Mouse (Mus musculus): ENCODE results near the gene Mdm2. TPM values are rescaled to one million over a fixed set of nuclear protein-coding genes. Genes with fewer than 3 reads are reported as not detected.
A peak's percentile ranks its signal among the peaks of the same experiment; 100 is the strongest.
"Not testable (repeated sequence)": the region's sequence is repeated elsewhere in the genome, so short reads cannot be mapped to it uniquely, and the experiment has no call there.

Gene Mdm2
- 57.9 and 59.7 TPM in 2 replicates for polyA plus RNA-seq (2016; fragmentation: Nextera tagmentation; extraction: Ambion mirVana)

- peak; percentile 86 for ATAC-seq (ENCODE audit: insufficient number of reproducible peaks, insufficient read depth, low FRiP score, low TSS enrichment, low read depth)
- H3K4me3 ChIP-seq (replicated peaks): peak within 1 kb of the TSS; percentile 82
- under 1% methylated on average over 50 of the region's 52 CpGs for WGBS
- H3K4me1 ChIP-seq (replicated peaks): peaks cover 10% of the 10 kb centered on the region
- peak within 1 kb of the TSS; percentile 76 for H3K4me2 ChIP-seq
- no peaks in the 10 kb centered on the region for H3K27me3 ChIP-seq
- peaks cover 25% of the 10 kb centered on the region for H3K36me3 ChIP-seq
- H3K27ac ChIP-seq: peak within 1 kb of the TSS; percentile 97
- H3K9me3 ChIP-seq: no peaks in the 10 kb centered on the region
- H3K9ac ChIP-seq (replicated peaks): peak within 1 kb of the TSS; percentile 97
Observed at GRCm38 (mm10) chr10:117710604-117711141, at the start of gene Mdm2. Gene Mdm2, minus strand, starts transcription at chr10:117710758.

- no peak overlapping the region for H3K9ac ChIP-seq (replicated peaks)
- peaks cover 96% of the 10 kb centered on the region for H3K36me3 ChIP-seq
- WGBS: 94% methylated on average over 10 of the region's 10 CpGs
- H3K4me3 ChIP-seq (replicated peaks): no peak overlapping the region
- no peak for ATAC-seq (ENCODE audit: insufficient number of reproducible peaks, insufficient read depth, low FRiP score, low TSS enrichment, low read depth)
- H3K27ac ChIP-seq: no peak overlapping the region
- H3K4me2 ChIP-seq: no peak overlapping the region
- H3K9me3 ChIP-seq: no peaks in the 10 kb centered on the region
- no peaks in the 10 kb centered on the region for H3K4me1 ChIP-seq (replicated peaks)
- no peaks in the 10 kb centered on the region for H3K27me3 ChIP-seq
Observed at GRCm38 (mm10) chr10:117759844-117760630, 49.5 kb upstream of the Mdm2 start.

GRCm38 (mm10) chr10:117758749-117759727, 48.5 kb upstream of the Mdm2 start:
- H3K4me2 ChIP-seq: no peak overlapping the region
- no peaks in the 10 kb centered on the region for H3K27me3 ChIP-seq
- WGBS: 91% methylated on average over 18 of the region's 18 CpGs
- peaks cover 97% of the 10 kb centered on the region for H3K36me3 ChIP-seq
- H3K9ac ChIP-seq (replicated peaks): no peak overlapping the region
- H3K4me1 ChIP-seq (replicated peaks): no peaks in the 10 kb centered on the region
- no peak overlapping the region for H3K4me3 ChIP-seq (replicated peaks)
- ATAC-seq (ENCODE audit: insufficient number of reproducible peaks, insufficient read depth, low FRiP score, low TSS enrichment, low read depth): no peak
- H3K27ac ChIP-seq: no peak overlapping the region
- H3K9me3 ChIP-seq: no peaks in the 10 kb centered on the region

- WGBS: 97% methylated on average over 3 of the region's 3 CpGs
- not testable (repeated sequence) for H3K27me3 ChIP-seq
- H3K36me3 ChIP-seq: peaks cover 92% of the 10 kb centered on the region
Observed at GRCm38 (mm10) chr10:117758344-117758743, 47.8 kb upstream of the Mdm2 start.

GRCm38 (mm10) chr10:117757796-117758342, 47.3 kb upstream of the Mdm2 start:
- no peak overlapping the region for H3K4me3 ChIP-seq (replicated peaks)
- no peaks in the 10 kb centered on the region for H3K4me1 ChIP-seq (replicated peaks)
- no peak overlapping the region for H3K27ac ChIP-seq
- H3K9me3 ChIP-seq: no peaks in the 10 kb centered on the region
- no peak for ATAC-seq (ENCODE audit: insufficient number of reproducible peaks, insufficient read depth, low FRiP score, low TSS enrichment, low read depth)
- WGBS: 94% methylated on average over 7 of the region's 7 CpGs
- H3K36me3 ChIP-seq: peaks cover 93% of the 10 kb centered on the region
- no peaks in the 10 kb centered on the region for H3K27me3 ChIP-seq
- H3K4me2 ChIP-seq: no peak overlapping the region
- H3K9ac ChIP-seq (replicated peaks): no peak overlapping the region

More at GRCm38 (mm10) chr10:117758344-117758743, 47.8 kb upstream of the Mdm2 start:
- not testable (repeated sequence) for H3K27ac ChIP-seq; H3K4me2 ChIP-seq; ATAC-seq (ENCODE audit: insufficient number of reproducible peaks, insufficient read depth, low FRiP score, low TSS enrichment, low read depth); H3K9me3 ChIP-seq; H3K4me3 ChIP-seq (replicated peaks); H3K9ac ChIP-seq (replicated peaks); H3K4me1 ChIP-seq (replicated peaks)

- Histone ChIP-seq H3K9ac (replicated peaks) (no peak overlapping the region), H3K4me2 (no peak overlapping the region), H3K4me3 (replicated peaks) (no peak overlapping the region), H3K36me3 (peaks cover 93% of the 10 kb centered on the region), H3K27ac (no peak overlapping the region), H3K4me1 (replicated peaks) (no peaks in the 10 kb centered on the region), H3K27me3 (no peaks in the 10 kb centered on the region), H3K9me3 (no peaks in the 10 kb centered on the region)
- no peak for ATAC-seq (ENCODE audit: insufficient number of reproducible peaks, insufficient read depth, low FRiP score, low TSS enrichment, low read depth)
- 97% methylated on average over 1 of the region's 1 CpGs for WGBS
Observed at GRCm38 (mm10) chr10:117757259-117757658, 46.7 kb upstream of the Mdm2 start.

- Histone ChIP-seq H3K4me1 (replicated peaks) (no peaks in the 10 kb centered on the region), H3K27me3 (no peaks in the 10 kb centered on the region), H3K9ac (replicated peaks) (no peak overlapping the region), H3K4me2 (no peak overlapping the region), H3K27ac (no peak overlapping the region), H3K9me3 (no peaks in the 10 kb centered on the region), H3K4me3 (replicated peaks) (no peak overlapping the region), H3K36me3 (peaks cover 93% of the 10 kb centered on the region)
- no peak for ATAC-seq (ENCODE audit: insufficient number of reproducible peaks, insufficient read depth, low FRiP score, low TSS enrichment, low read depth)
- 89% methylated on average over 5 of the region's 5 CpGs for WGBS
Observed at GRCm38 (mm10) chr10:117756784-117757183, 46.2 kb upstream of the Mdm2 start.

GRCm38 (mm10) chr10:117755799-117756467, 45.4 kb upstream of the Mdm2 start:
- WGBS: 93% methylated on average over 11 of the region's 11 CpGs
- Histone ChIP-seq H3K4me1 (replicated peaks) (no peaks in the 10 kb centered on the region), H3K4me3 (replicated peaks) (no peak overlapping the region), H3K27me3 (no peaks in the 10 kb centered on the region), H3K27ac (no peak overlapping the region), H3K9ac (replicated peaks) (no peak overlapping the region), H3K36me3 (peaks cover 93% of the 10 kb centered on the region), H3K4me2 (no peak overlapping the region), H3K9me3 (no peaks in the 10 kb centered on the region)
- ATAC-seq (ENCODE audit: insufficient number of reproducible peaks, insufficient read depth, low FRiP score, low TSS enrichment, low read depth): no peak

- 91% methylated on average over 13 of the region's 13 CpGs for WGBS
Observed at GRCm38 (mm10) chr10:117755086-117755798, 44.7 kb upstream of the Mdm2 start.

GRCm38 (mm10) chr10:117754609-117754940, 44.0 kb upstream of the Mdm2 start:
- ATAC-seq (ENCODE audit: insufficient number of reproducible peaks, insufficient read depth, low FRiP score, low TSS enrichment, low read depth): no peak
- no peaks in the 10 kb centered on the region for H3K27me3 ChIP-seq
- 97% methylated on average over 7 of the region's 7 CpGs for whole genome bisulfite sequencing

More at GRCm38 (mm10) chr10:117755086-117755798, 44.7 kb upstream of the Mdm2 start:
- H3K4me1 ChIP-seq (replicated peaks): no peaks in the 10 kb centered on the region
- ATAC-seq (ENCODE audit: insufficient number of reproducible peaks, insufficient read depth, low FRiP score, low TSS enrichment, low read depth): no peak
- no peak overlapping the region for H3K9ac ChIP-seq (replicated peaks)
- no peak overlapping the region for H3K27ac ChIP-seq
- H3K27me3 ChIP-seq: no peaks in the 10 kb centered on the region
- no peaks in the 10 kb centered on the region for H3K9me3 ChIP-seq
- H3K4me3 ChIP-seq (replicated peaks): no peak overlapping the region
- peaks cover 91% of the 10 kb centered on the region for H3K36me3 ChIP-seq
- H3K4me2 ChIP-seq: no peak overlapping the region

More at GRCm38 (mm10) chr10:117754609-117754940, 44.0 kb upstream of the Mdm2 start:
- Histone ChIP-seq H3K9me3 (no peaks in the 10 kb centered on the region), H3K9ac (replicated peaks) (no peak overlapping the region), H3K36me3 (peaks cover 91% of the 10 kb centered on the region), H3K4me3 (replicated peaks) (no peak overlapping the region), H3K27ac (no peak overlapping the region), H3K4me2 (no peak overlapping the region), H3K4me1 (replicated peaks) (no peaks in the 10 kb centered on the region)
